Mouse (Mus musculus): ENCODE results near the gene Hnrnpul2. TPM values are rescaled to one million over a fixed set of nuclear protein-coding genes. Genes with fewer than 3 reads are reported as not detected.

The Hnrnpul2 gene
- polyA plus RNA-seq, 1 experiment from 2014 or later: 6.4 TPM

DNA sequence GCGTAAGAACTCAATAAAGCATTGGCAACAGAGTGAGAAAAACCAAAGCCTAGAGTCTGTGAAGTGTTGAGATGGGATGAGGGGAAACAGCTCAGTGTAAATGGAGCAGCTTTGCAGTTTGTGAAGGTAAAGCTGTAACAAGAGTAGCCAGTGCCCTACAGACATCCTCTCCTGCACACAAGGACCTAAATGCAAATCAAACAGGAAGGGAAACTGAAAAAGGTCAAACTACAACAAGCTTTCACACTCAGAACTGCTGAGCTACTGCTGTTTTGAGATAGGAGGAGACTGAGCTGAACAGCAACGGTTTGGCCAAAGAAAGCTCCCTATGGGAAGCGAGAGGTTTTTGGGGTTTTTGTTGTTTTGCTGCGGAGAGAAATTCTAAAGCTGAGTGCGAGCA lies 13.0 kb upstream of the Hnrnpul2 start:
- Histone ChIP-seq H3K4me2 (no peak overlapping the region), H3K27ac (ENCODE audit: low read depth, low read length) (no peak overlapping the region), H3K36me3 (ENCODE audit: control insufficient read depth, insufficient read depth, low read length) (peaks cover 30% of the 10 kb centered on the region), H3K27me3 (replicated peaks; ENCODE audit: control insufficient read depth, insufficient read depth, low read length) (no peaks in the 10 kb centered on the region), H3K9ac (ENCODE audit: low read depth, low read length) (0 out of 2 replicates have a peak overlapping the region, but pooled peaks have one; percentile 2), H3K9me3 (ENCODE audit: control insufficient read depth, low read length) (no peaks in the 10 kb centered on the region), H3K4me1 (replicated peaks; ENCODE audit: control insufficient read depth, insufficient read depth, low read length) (peaks cover 18% of the 10 kb centered on the region), H3K4me3 (ENCODE audit: low read depth, low read length) (no peak overlapping the region)
- WGBS: 84% methylated on average over 5 of the region's 5 CpGs
- no peak for DNase-seq (ENCODE audit: low spot score)
- no peak for ATAC-seq (replicated peaks; ENCODE audit: low FRiP score)

DNA sequence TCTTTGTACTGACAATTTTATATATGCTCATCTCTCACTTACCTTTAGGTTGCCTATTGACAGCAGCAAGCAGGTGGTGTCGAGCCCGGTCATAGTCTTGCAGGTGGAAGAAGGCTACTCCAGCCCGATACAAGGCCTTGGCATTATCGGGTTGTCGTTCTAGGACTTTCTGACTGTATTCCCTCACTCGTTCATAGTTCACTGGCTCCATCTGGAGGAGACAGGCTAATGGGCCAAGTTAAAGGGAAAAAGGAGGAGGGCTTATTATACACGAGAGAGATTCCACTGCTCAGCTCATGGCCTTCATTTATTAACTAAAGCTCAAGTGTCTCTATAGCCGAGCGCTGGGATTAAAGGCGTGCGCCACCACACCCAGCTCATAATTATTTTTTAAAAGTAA lies 4.0 kb upstream of the Hnrnpul2 start:
- no peak for ATAC-seq (replicated peaks; ENCODE audit: low FRiP score)
- peaks cover 40% of the 10 kb centered on the region for H3K36me3 ChIP-seq (ENCODE audit: control insufficient read depth, insufficient read depth, low read length)

DNA sequence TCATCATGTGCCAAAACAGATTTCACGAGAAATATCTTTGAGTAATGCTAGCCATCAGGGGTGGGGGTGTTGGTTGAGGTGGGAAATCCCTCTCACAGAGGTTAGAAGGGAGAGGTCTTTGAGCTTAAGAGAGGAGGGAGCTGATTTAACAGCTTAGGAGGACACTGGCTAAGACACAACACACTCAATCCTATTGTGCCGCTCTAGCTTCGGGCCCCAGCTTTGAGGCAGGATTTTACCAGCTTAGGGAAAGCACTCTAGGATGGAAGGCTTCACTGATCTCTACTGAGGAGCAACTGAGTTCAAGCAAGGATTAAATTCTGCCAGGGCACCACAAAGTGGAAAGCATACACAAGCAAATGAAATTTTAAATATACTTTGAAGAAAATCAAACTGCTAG lies 2.8 kb upstream of the Hnrnpul2 start:
- 83% methylated on average over 3 of the region's 3 CpGs for WGBS
- peaks cover 33% of the 10 kb centered on the region; the same call in 1 of the 2 replicates for H3K36me3 ChIP-seq (ENCODE audit: control insufficient read depth, insufficient read depth, low read length)
- H3K9ac ChIP-seq (ENCODE audit: low read depth, low read length): no peak overlapping the region

More for the DNA sequence above, 4.0 kb upstream of the Hnrnpul2 start:
- Histone ChIP-seq H3K27me3 (replicated peaks; ENCODE audit: control insufficient read depth, insufficient read depth, low read length) (no peaks in the 10 kb centered on the region), H3K9me3 (ENCODE audit: control insufficient read depth, low read length) (no peaks in the 10 kb centered on the region), H3K9ac (ENCODE audit: low read depth, low read length) (no peak overlapping the region), H3K27ac (ENCODE audit: low read depth, low read length) (no peak overlapping the region), H3K4me2 (no peak overlapping the region), H3K4me1 (replicated peaks; ENCODE audit: control insufficient read depth, insufficient read depth, low read length) (peaks cover 9% of the 10 kb centered on the region), H3K4me3 (ENCODE audit: low read depth, low read length) (no peak overlapping the region)
- DNase-seq (ENCODE audit: low spot score): no peak
- 86% methylated on average over 11 of the region's 11 CpGs for WGBS

DNA sequence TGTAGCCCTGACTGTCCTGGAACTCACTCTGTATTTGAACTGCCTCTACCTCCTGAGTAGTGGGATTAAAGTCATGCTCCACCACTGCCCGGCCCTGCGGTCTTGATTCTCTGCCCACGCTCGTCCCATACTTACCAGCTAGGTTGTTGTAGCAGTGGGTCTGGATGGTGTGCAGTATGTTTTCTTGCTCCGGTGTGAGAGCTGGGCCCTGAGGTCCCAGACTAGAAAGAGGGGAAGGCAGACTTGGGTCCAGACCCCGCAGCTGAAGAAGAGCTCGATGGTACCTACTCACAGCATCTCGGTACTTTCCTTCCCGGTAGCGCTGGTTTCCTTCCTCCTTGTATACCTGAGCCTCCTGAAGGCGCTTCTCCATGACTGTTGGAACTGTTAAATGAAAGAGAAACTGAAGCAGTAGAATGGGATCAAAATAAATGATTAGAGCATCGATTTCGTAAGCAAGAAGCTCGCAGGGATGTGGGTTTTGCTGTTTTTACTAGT lies 1.5 kb upstream of the Hnrnpul2 start:
- peak overlapping the region; percentile 100 for H3K4me3 ChIP-seq (ENCODE audit: low read depth, low read length)
- peaks cover 25% of the 10 kb centered on the region for H3K36me3 ChIP-seq (ENCODE audit: control insufficient read depth, insufficient read depth, low read length)
- H3K27me3 ChIP-seq (replicated peaks; ENCODE audit: control insufficient read depth, insufficient read depth, low read length): no peaks in the 10 kb centered on the region
- ATAC-seq (replicated peaks; ENCODE audit: low FRiP score) (no peak), DNase-seq (ENCODE audit: low spot score) (no peak)
- H3K4me2 ChIP-seq: peak overlapping the region; percentile 93
- H3K9me3 ChIP-seq (ENCODE audit: control insufficient read depth, low read length): no peaks in the 10 kb centered on the region
- 18% methylated on average over 14 of the region's 14 CpGs for WGBS
- H3K27ac ChIP-seq (ENCODE audit: low read depth, low read length): peak overlapping the region; percentile 98
- peak overlapping the region; percentile 85 for H3K9ac ChIP-seq (ENCODE audit: low read depth, low read length)
- H3K4me1 ChIP-seq (replicated peaks; ENCODE audit: control insufficient read depth, insufficient read depth, low read length): peaks cover 20% of the 10 kb centered on the region

More for the DNA sequence above, 2.8 kb upstream of the Hnrnpul2 start:
- ATAC-seq (replicated peaks; ENCODE audit: low FRiP score) (no peak), DNase-seq (ENCODE audit: low spot score) (no peak)
- Histone ChIP-seq H3K4me3 (ENCODE audit: low read depth, low read length) (no peak overlapping the region), H3K4me1 (replicated peaks; ENCODE audit: control insufficient read depth, insufficient read depth, low read length) (peaks cover 9% of the 10 kb centered on the region), H3K27ac (ENCODE audit: low read depth, low read length) (no peak overlapping the region), H3K27me3 (replicated peaks; ENCODE audit: control insufficient read depth, insufficient read depth, low read length) (no peaks in the 10 kb centered on the region), H3K9me3 (ENCODE audit: control insufficient read depth, low read length) (no peaks in the 10 kb centered on the region), H3K4me2 (peak overlapping the region; percentile 93)

DNA sequence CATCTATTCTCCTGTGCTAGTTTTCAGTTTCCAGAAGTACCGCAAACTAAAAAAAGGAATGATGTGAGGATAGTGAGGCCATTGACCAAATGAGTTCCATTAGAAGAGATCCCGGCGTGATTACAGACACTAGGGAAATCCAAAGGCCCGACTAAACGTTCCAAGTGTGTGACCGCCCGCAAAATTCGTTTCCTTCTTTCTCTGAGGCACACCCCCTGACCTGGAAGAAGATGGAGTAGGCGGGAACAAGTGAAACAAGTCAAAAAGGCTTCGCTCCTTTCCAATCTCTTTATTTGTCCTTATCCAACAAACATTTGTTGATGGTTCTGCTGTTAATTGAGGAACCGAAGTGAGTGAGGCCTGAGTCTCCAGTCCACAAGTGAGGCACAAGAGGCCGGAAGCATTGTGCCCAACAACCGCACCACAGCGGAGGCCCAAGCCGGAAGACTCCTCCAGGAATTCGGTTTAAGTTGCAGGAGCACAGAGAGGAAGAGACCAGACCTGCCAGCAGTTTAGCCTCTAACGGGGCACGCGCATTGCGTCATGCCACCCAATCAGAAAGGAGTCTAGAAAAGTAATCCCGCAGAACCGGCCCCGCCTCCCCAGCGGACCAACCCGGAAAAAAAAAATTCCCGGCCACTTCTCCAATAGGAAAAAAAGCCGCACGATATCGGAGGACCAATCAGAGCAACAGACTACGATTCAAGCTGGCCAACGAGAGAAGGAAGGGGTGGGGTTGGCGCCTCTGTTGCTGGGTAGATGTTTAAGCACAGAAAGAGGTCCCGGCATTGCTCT lies 812 bp upstream of the Hnrnpul2 start, which contains the start of gene Ttc9c:
Gene Ttc9c (minus strand): TSS at position 533 of the 795 bp plus-strand sequence.
- ATAC-seq (replicated peaks; ENCODE audit: low FRiP score) (peak; percentile 85), DNase-seq (ENCODE audit: low spot score) (peak; percentile 92)
- Histone ChIP-seq H3K4me1 (replicated peaks; ENCODE audit: control insufficient read depth, insufficient read depth, low read length) (peaks cover 21% of the 10 kb centered on the region), H3K4me2 (peak within 1 kb of the TSS; percentile 93), H3K4me3 (ENCODE audit: low read depth, low read length) (peak within 1 kb of the TSS; percentile 100), H3K27ac (ENCODE audit: low read depth, low read length) (peak within 1 kb of the TSS; percentile 98), H3K36me3 (ENCODE audit: control insufficient read depth, insufficient read depth, low read length) (peaks cover 26% of the 10 kb centered on the region), H3K9me3 (ENCODE audit: control insufficient read depth, low read length) (no peaks in the 10 kb centered on the region), H3K9ac (ENCODE audit: low read depth, low read length) (peak within 1 kb of the TSS; percentile 98), H3K27me3 (replicated peaks; ENCODE audit: control insufficient read depth, insufficient read depth, low read length) (no peaks in the 10 kb centered on the region)
- under 1% methylated on average over 33 of the region's 33 CpGs for WGBS

DNA sequence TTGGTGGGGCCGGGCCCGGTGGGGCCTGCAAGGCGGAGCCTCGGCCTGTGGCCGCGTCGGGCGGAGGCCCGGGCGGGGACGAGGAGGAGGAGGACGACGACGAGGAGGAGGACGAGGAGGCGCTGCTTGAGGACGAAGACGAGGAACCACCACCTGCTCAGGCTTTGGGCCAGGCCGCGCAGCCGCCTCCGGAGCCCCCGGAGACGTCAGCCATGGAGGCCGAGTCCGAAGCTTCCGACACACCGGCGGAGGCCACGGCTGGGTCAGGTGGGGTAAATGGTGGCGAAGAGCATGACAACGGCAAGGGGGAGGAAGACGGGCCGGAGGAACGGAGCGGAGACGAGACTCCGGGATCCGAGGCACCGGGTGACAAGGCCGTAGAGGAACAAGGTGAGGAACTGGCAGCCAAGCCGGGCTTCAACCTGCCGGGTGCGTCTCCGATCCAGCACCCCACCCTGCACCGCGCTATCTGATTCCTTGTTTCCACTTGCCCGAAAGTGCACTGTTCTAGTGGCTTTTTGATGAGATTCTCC lies 680 bp downstream of the Hnrnpul2 start:
- Histone ChIP-seq H3K9ac (ENCODE audit: low read depth, low read length) (peak overlapping the region; percentile 98), H3K4me1 (replicated peaks; ENCODE audit: control insufficient read depth, insufficient read depth, low read length) (peaks cover 21% of the 10 kb centered on the region), H3K9me3 (ENCODE audit: control insufficient read depth, low read length) (no peaks in the 10 kb centered on the region), H3K36me3 (ENCODE audit: control insufficient read depth, insufficient read depth, low read length) (peaks cover 31% of the 10 kb centered on the region), H3K4me3 (ENCODE audit: low read depth, low read length) (peak overlapping the region; percentile 100), H3K4me2 (peak overlapping the region; percentile 93), H3K27me3 (replicated peaks; ENCODE audit: control insufficient read depth, insufficient read depth, low read length) (no peaks in the 10 kb centered on the region), H3K27ac (ENCODE audit: low read depth, low read length) (peak overlapping the region; percentile 98)
- under 1% methylated on average over 48 of the region's 48 CpGs for WGBS
- DNase-seq (ENCODE audit: low spot score) (no peak), ATAC-seq (replicated peaks; ENCODE audit: low FRiP score) (peak; percentile 48)

DNA sequence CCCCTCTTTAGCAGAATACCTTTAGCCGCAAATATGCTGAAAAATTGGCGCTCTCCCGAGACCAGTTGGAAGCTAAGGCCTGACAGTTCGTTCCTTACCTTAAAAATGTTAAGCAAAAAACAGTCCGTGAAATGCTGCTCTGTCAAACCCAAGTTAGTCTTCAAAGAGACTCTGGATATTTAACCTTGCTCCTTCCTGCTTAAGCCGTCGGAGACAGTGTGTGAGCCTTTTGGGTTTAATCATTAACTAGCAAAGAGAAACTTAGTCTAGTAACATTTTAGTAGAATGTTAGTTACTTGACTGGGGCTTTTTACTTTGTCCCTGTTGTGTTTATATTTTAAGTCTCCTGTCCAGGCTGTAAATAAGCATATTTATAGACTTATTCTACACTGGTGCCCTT lies 1.3 kb downstream of the Hnrnpul2 start:
- Histone ChIP-seq H3K4me2 (peak overlapping the region; percentile 93), H3K27me3 (replicated peaks; ENCODE audit: control insufficient read depth, insufficient read depth, low read length) (no peaks in the 10 kb centered on the region), H3K27ac (ENCODE audit: low read depth, low read length) (peak overlapping the region; percentile 98), H3K9ac (ENCODE audit: low read depth, low read length) (peak overlapping the region; percentile 98), H3K4me3 (ENCODE audit: low read depth, low read length) (peak overlapping the region; percentile 100), H3K36me3 (ENCODE audit: control insufficient read depth, insufficient read depth, low read length) (peaks cover 33% of the 10 kb centered on the region), H3K4me1 (replicated peaks; ENCODE audit: control insufficient read depth, insufficient read depth, low read length) (peaks cover 21% of the 10 kb centered on the region), H3K9me3 (ENCODE audit: control insufficient read depth, low read length) (no peaks in the 10 kb centered on the region)
- ATAC-seq (replicated peaks; ENCODE audit: low FRiP score) (no peak), DNase-seq (ENCODE audit: low spot score) (no peak)
- WGBS: under 1% methylated on average over 7 of the region's 7 CpGs

DNA sequence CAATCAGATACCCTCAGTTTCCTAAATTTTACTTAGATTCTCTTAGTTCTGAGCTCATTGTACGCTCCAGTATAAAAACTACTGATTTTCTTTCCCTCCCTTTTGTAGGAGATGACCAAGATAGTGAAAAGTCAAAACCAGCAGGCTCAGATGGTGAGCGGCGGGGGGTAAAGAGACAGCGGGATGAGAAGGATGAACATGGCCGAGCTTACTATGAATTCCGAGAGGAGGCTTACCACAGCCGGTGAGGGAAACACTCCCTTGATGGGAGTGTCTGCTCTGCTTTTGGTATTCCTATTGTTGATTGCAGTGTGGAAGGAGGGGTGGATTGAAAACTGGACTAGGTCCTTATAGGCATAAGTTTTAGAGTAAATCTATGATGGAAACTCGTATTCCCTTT lies 2.9 kb downstream of the Hnrnpul2 start:
- ATAC-seq (replicated peaks; ENCODE audit: low FRiP score) (no peak), DNase-seq (ENCODE audit: low spot score) (no peak)
- no peak overlapping the region for H3K27ac ChIP-seq (ENCODE audit: low read depth, low read length)
- H3K4me2 ChIP-seq: peak overlapping the region; percentile 93
- peak overlapping the region; percentile 100 for H3K4me3 ChIP-seq (ENCODE audit: low read depth, low read length)
- peaks cover 44% of the 10 kb centered on the region for H3K36me3 ChIP-seq (ENCODE audit: control insufficient read depth, insufficient read depth, low read length)
- WGBS: 85% methylated on average over 8 of the region's 8 CpGs
- no peaks in the 10 kb centered on the region for H3K27me3 ChIP-seq (replicated peaks; ENCODE audit: control insufficient read depth, insufficient read depth, low read length)
- no peaks in the 10 kb centered on the region for H3K9me3 ChIP-seq (ENCODE audit: control insufficient read depth, low read length)
- no peak overlapping the region for H3K9ac ChIP-seq (ENCODE audit: low read depth, low read length)
- peaks cover 17% of the 10 kb centered on the region for H3K4me1 ChIP-seq (replicated peaks; ENCODE audit: control insufficient read depth, insufficient read depth, low read length)

All from liver, embryonic 11.5 days (tissue).